In the genomic region with DNA sequence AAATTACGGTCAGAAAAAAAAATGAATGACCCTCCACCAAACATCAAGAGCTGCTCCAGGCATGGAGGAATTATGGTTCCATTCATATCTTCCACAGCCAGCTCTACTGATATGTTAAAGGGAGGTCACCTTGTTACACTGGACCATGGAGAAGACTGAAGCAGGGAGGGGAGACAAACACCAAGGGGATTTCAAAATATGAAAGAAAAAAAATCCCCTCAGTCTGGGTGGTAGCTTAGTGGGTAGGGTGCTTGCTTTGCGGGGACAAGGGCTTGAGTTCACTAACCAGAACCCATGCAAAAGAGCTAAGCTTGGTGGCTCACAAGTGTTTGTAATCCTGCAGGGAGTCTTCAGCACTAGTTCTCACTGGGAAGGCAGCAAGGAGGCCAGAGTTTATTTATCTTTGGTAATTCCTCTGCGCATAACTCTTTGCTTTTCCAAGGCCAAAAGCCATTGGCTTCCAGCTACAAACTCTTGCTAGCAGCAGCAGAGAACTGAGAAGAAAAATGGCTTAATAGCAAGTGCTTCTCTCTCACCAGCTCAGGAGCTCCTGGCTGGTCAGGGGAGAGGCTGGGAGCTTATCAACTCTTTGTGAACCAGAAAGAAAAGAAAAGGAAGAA, we compare ENCODE assay signal across 13 mouse cellular contexts.
"Had no signal": no experiment of that assay in that cellular context is flagged by ENCODE, and none has a peak within 500 bp of the region (broad histone marks: within the 10 kb centered on the region; RNA-seq: fewer than 3 reads in every experiment).

No protein-coding gene starts in this region.

- DNase-seq: kidney, adult 2 months; kidney, postnatal 14 days; lung, adult 18-20 months; midbrain, embryonic 14.5 days; thymus, adult 18-20 months; thymus, postnatal 14 days had no signal

- H3K4me2 ChIP-seq: intestine, embryonic 15.5 days; kidney, embryonic 15.5 days; limb, embryonic 13.5 days had no signal

- ATAC-seq: intestine, embryonic 15.5 days; lung, postnatal 0 days had no signal

- H3K9me3 ChIP-seq: intestine, embryonic 15.5 days; kidney, embryonic 15.5 days; limb, embryonic 13.5 days; midbrain, embryonic 10.5 days had no signal

- H3K9ac ChIP-seq: intestine, embryonic 15.5 days; kidney, embryonic 15.5 days; limb, embryonic 13.5 days; liver, embryonic 14.5 days had no signal

- H3K4me1 ChIP-seq: kidney, embryonic 15.5 days; limb, embryonic 13.5 days; midbrain, embryonic 10.5 days had no signal

- H3K27ac ChIP-seq: intestine, embryonic 15.5 days; kidney, embryonic 15.5 days; limb, embryonic 13.5 days; liver, embryonic 14.5 days; midbrain, embryonic 10.5 days had no signal

- H3K27me3 ChIP-seq: intestine, embryonic 15.5 days; kidney, embryonic 15.5 days; limb, embryonic 13.5 days had no signal

- H3K4me3 ChIP-seq: intestine, embryonic 15.5 days; kidney, embryonic 15.5 days; limb, embryonic 13.5 days; midbrain, embryonic 10.5 days; myocyte had no signal

- H3K36me3 ChIP-seq: intestine, embryonic 15.5 days; kidney, embryonic 15.5 days; limb, embryonic 13.5 days; midbrain, embryonic 10.5 days had no signal
